Mouse (Mus musculus): ENCODE measurements around the gene Rbfox2.

GRCm38 (mm10) chr15:77293493-77293892 is 13.3 kb downstream of the Rbfox2 start:
- no peak for TF ChIP-seq POLR2A (IDR thresholded peaks at IDR 0.05; ENCODE audit: insufficient read depth, low read length)
- no peak for TF ChIP-seq CTCF (IDR thresholded peaks at IDR 0.05; ENCODE audit: low read depth, low read length)
- no peak for TF ChIP-seq EP300 (IDR thresholded peaks at IDR 0.05; ENCODE audit: insufficient read depth, low read depth, low read length)
